Mouse (Mus musculus): ENCODE results near the gene Cd59b.
"Not testable (repeated sequence)": the region's sequence is repeated elsewhere in the genome, so short reads cannot be mapped to it uniquely, and the experiment has no call there.

DNA sequence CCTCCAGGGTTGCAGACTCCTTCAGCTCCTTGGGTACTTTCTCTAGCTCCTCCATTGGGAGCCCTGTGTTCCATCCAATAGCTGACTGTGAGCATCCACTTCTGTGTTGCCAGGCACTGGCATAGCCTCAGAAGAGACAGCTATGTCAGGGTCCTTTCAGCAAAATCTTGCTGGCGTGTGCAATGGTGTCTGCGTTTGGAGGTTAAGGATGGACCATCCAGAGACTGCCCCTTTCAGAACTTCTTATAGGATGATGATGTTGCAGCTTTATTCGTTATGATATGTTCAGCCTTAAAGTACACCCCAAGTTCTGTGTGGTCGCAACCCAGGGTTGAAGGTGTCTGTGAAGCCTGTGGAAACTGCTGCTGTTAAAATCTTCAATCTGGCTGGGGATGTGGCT lies 27.7 kb downstream of the Cd59b start:
- not testable (repeated sequence) for TF ChIP-seq CTCF (IDR thresholded peaks at IDR 0.05; ENCODE audit: borderline replicate concordance, insufficient read depth, low read length); POLR2A (IDR thresholded peaks at IDR 0.05; ENCODE audit: low read depth, low read length)
